Mouse (Mus musculus) frontal cortex, postnatal 36 days (tissue): ENCODE measurements around the gene Zfp523.
"Not testable (repeated sequence)": the region's sequence is repeated elsewhere in the genome, so short reads cannot be mapped to it uniquely, and the experiment has no call there.

Experiments
- DNase-seq, 2 experiments: peaks; one replicate each; pipeline ENCODE4 v3.0.0; 2022; ENCODE audit warnings: low spot score in 2 of 2

The Zfp523 gene

GRCm38 (mm10) chr17:28209457-28210110, 32.7 kb downstream of the Zfp523 start:
- DNase-seq = no peak

DNA sequence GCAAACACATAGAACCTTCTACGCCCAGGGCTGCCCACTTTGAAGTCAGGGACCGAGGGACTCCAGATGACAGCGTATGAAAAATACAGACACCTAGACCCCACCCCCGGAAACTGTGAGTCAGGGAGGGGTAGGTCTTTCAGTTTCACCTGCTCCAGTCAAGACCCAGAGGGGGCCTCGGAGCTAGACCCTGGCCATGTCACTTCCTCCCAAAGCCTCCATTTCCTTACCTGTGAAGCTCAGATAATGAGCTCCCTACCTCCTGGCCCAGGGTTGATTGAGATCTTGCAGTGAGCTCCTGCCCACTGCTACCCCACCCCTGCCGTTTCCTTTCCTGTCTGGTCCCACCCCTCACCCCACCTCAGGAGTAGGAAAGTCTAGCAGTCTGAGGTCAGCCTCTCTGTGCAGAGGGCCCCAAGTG, 35.0 kb downstream of the Zfp523 start:
- DNase-seq = no peak

- no peak for DNase-seq
Observed at GRCm38 (mm10) chr17:28212391-28212790, 35.5 kb downstream of the Zfp523 start.

DNA sequence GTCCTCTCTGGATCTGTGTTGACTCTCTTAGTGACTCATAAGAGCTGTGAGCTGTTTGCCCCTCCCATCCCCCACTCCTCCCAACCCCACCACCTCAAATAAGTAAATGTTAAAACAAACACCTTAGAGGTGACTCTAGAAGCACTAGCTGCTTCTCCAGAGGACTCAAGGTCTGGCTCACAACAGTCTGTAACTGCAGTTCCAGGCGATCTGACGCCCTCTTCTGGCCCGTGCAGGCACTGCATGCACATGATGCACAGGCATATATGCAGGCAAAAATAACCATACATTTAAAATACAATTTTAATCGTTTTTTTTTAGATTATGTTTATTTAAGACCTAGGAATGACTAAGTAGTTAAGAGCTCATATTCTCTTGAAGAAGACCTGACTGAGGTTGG, 36.3 kb downstream of the Zfp523 start:
- no peak for DNase-seq

GRCm38 (mm10) chr17:28216791-28217190, 39.9 kb downstream of the Zfp523 start:
- no peak for DNase-seq

DNA sequence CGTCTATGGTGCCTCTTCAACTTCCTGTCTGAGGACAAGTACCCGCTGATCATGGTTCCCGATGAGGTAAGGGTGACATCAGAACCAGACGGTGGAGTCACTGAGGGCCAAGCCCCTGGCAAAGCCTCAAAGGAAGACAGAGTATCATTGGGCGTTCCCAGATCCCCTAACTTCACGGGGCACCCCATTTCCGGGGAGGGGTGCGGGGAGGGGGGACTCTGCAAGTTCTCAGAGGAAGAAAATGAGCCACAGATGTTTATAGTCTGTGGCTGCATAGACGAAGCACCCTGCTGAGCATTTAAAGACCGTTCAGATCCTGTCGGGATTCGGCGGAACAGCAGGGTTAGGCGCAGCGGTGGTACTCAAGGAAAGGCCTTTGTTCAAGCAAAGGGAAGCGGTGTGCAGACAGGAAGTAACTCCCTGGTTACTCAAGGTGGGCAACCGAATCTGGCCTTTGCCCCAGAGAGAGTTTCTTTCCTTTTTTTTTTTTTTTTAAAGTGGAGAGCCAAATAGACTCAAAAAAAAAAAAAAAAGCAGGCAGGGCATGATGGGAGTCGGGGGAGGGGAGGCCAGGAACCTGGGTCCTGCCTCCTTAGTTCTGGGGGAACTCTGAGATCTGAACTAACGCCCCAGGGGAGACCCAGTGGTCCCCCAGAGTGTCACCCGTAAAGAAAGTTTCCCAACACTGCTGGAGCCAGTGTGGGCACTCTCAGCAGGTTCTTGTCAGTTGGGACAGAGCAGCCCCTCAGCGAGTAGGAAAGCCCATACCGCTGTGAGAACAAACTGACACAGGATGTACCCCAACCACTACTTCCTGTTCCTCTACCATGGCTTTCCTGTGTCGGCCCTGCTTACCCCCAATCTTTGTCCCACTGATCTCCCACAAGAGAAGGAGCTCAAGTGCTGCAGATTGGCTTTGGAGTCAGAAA, 41.1 kb downstream of the Zfp523 start:
- DNase-seq = no peak

GRCm38 (mm10) chr17:28222463-28222862, 45.5 kb downstream of the Zfp523 start:
- not testable (repeated sequence) for DNase-seq

DNA sequence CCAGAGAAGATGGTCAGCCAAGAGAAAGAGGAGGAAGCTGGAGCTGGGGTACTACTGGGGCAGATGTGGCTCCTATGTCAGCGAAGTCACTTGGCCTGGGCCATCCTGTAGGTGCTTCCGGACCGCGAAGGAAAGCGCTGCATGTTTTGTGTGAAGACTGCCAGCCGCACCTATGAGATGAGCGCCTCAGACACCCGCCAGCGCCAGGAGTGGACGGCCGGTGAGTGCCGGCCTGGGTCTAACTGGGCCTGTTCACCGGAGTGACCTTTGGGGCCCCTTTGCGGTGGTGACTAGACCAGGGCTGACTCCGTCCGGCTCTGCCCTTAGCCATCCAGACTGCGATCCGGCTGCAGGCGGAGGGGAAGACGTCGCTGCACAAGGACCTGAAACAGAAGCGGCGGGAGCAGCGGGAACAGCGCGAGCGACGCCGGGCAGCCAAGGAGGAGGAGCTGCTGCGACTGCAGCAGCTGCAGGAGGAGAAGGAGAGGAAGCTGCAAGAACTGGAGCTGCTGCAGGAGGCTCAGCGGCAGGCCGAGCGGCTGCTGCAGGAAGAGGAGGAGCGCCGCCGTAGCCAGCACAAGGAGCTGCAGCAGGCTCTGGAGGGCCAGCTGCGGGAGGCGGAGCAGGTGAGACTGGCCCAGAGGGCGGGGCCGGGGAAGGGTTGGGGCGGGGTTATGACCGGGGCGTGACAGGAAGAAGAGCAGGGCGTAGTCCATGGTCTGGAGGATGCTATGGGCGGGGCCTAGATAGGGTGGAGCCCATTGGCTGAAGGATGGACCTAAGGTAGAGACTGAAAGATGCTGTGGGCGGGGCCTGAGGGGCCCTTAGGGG, 46.8 kb downstream of the Zfp523 start:
- DNase-seq = peak; percentile 87 to 88

DNA sequence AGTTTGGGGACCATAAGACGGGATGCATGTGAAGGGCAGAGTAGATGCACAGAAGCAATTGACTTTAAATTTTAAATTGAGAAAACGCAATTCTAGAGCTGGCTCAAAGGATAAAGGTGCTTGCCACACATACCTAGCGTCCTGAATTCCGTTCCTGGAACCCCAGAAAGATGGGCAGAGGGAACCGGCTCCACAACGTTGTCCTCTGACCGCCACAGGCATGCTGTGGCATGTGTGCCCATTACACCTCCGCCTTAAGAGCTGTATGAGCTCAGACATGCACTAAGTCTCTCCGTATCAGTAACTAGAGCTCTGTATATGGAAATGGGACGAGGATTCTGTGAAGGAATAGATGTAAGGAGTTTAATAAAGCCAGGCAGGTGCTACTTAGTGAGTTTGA, 47.7 kb downstream of the Zfp523 start:
- DNase-seq = no peak

DNA sequence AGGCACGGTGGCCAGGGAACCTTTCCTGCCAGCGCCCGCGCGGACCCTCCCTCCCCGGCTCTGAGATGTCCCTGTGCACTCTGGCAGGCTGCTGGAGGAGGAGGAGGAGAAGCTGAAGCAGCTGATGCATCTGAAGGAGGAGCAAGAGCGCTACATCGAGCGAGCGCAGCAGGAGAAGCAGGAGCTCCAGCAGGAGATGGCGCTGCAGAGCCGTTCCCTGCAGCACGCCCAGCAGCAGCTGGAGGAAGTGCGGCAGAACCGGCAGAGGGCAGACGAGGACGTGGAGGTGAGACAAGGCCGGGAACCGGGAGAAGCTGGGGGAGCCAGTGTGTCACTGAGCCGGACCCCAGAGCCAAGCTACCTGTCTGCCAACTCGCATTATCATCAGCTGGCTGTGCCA, 49.1 kb downstream of the Zfp523 start:
- peak; percentile 92 to 94 for DNase-seq

GRCm38 (mm10) chr17:28230486-28230885, 53.6 kb downstream of the Zfp523 start:
- no peak for DNase-seq

- no peak for DNase-seq
Observed at GRCm38 (mm10) chr17:28231026-28231736, 54.3 kb downstream of the Zfp523 start.

DNA sequence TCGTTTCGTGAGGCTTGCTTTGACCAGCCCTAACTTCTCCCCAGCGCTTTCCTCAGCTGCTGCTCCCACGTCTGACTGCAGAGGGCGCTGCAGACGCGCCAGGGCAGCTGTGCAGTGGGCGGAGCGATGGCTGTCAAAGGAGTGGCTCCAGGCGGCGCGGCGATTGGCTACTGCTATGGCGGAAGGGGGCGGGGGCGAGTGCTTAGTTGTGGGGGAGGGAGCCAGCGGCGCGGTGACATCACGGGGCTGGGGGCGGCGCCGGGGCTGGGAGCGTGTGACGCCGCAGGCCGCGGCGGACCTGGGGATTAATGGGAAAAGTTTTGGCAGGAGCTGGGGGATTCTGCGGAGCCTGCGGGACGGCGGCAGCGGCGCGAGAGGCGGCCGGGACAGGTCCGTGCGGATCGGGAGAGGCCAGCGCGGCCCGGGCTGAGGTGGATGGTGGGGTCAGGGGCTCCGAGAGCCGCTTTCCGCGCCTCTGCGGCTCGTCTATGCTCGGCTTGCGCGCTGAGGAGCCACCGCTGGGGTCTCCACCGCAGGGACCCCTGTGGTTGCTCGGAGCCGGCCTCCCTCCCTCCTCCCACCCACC, 55.6 kb downstream of the Zfp523 start, which contains the start of gene Ppard:
TSS of gene Ppard (plus strand) at position 226 of the 586 bp plus-strand sequence.
- DNase-seq = peak; percentile 96

DNA sequence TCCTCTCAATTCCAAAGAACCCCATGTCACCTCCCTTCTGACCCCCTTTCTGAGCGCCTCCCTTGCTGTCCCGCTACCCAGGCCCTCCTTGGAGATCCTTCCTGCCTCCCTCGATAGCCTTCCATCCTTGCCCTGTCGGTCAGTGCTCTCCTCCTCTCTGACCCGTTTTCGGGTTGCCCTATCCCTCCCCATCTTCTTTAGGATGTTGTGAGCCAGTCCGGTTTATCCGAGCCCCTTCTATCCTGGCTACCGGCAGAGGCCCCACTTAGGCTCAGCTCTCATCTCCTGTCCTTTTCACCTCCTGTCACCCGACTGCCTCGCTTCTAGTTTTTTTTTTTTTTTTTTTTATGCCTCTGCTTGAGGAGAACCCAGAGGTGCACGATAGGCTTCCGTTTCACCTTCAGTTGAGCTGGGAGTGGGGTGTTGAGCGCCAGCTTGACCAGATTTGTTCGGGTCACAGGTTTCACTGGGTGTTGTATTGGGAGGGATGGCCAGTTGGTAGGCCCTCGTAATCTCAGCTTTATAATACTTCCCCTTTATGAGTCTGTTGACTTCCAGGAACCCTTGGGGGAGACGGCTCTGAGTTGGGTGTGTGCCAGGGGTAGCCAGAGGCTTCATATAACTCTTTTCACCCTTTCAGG, 56.3 kb downstream of the Zfp523 start:
- no peak for DNase-seq

DNA sequence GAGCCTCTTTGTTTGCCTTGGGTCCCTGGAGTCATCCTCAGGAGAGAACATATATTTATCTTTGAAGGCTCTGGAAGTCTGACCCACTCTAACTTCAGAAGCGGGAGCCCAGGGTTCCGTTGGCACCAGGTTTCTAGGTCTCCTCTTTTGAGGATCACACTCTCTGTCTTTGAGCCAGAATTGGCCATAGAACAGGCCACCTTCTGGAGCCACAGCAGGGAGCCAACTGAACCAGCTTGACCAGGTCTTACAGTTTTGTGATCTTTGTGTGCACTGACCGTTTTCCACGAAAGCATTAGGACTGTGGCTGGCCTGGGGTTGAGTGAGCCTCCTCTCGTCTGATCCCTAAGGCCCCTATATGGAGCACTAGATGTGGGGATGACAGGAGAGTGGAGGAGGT, 57.7 kb downstream of the Zfp523 start:
- DNase-seq = no peak

GRCm38 (mm10) chr17:28235982-28236635, 59.2 kb downstream of the Zfp523 start:
- DNase-seq = no peak

DNA sequence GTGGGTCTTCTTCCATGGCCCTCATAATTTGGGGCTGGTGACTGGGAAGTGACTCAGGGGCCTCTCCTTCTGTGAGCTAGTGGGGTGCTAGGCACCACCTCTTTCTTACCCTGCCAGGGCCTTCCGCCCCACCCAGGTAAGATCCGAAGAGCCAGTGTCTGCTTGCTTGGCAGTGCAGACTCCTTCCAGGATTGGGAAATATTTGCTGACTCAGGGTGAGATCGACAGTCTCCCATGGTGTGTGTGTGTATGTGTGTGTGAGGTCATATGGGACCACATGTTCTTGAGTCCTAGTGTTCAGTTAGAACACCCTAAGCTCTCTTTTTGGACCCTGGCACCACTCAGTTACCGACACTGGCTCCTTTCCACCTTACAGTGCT, 59.7 kb downstream of the Zfp523 start:
- DNase-seq = no peak

DNA sequence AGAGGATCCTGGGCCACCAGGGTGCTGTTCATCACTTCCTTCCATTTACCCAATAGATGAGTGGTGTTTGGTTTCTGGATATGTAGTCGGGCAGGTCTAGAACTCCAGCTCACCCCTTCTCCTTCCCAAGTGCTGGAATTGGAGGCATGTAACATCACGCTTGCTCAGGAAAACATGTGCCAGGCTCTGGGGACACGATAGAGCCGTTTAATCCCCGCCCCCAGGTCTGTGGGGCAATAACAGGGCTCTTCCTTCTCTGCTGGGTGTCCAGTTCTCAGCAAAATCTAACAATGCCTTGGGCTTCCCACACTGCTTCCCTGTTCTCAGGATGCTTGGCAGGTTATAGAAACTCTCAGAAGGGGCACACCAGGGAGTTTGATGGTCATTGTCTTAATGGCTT, 60.4 kb downstream of the Zfp523 start:
- no peak for DNase-seq

GRCm38 (mm10) chr17:28237874-28238273, 60.9 kb downstream of the Zfp523 start:
- no peak for DNase-seq

DNA sequence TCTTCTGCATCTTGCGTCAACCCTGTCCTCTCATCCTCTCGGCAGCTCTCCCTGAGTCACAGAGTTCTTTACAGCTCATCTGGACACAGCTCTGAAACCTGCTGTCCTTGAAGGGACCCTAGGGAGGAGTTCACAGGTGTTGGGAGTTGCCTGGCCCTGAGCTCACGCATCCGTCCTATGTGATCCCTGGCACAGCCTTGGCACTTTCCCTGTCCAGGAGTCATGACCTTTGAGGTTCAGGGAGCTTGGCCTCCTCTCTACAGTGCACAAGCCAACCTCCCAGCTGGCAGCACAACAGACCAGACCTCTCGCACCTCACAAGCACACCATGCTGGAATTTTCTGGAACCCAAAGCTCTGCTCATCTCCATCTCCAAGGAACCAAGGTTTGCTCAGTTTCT, 63.9 kb downstream of the Zfp523 start:
- DNase-seq = no peak
